Mouse (Mus musculus) embryo, embryonic 10.5 days (tissue): ENCODE measurements around the gene Gm9747.
A peak's percentile ranks its signal among the peaks of the same experiment; 100 is the strongest.

ENCODE experiments used
- DNase-seq: peaks from one replicate; pipeline ENCODE4 v3.0.0-alpha.2; 2015; ENCODE audit warnings: low spot score

Gene Gm9747

DNA sequence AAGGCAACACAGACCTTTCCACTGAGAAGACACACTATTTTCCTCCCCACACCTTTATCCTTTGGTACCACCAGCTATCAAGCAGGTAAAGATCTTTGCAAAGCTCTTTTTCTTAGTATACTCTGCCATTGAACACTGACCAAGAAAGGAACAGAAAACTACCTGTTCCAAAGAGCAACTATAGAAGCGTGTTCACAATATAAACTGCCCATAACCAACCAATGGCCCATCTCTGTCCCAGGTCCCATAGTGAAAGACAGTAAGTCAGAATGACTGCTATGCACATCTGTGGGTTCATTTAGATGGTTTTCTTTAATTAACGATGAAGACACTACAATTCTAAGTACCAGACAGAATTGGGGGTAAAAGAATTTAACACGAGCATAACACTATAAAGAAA lies at the start of gene Gm9747:
Gm9747 (plus strand) TSS at position 301 of the 400 bp plus-strand sequence.
- no peak for DNase-seq

- no peak for DNase-seq
These were observed 48.9 kb upstream of the Gm9747 start for GRCm38 (mm10) chr1:82183913-82184442.

- no peak for DNase-seq
These were observed 44.2 kb upstream of the Gm9747 start for GRCm38 (mm10) chr1:82188549-82189231.

DNA sequence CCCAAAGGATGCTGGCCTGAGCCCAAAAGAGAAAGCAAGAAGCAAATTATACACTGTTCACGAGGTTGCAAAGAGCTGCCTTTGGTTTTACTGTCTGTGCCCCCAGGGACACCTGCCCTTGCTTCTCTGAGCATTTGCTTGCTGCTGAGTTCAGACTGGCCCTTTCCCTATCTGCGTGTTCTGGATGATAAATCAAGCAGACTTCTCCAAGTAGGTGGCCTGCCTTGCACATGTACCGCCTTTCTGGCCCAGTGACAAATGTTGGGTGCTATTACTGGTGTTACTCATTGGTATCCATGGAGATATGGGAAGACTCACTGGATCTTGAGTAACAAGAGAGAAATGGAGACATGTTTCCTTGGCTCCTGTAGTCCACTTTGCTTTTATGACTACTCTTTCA lies 43.4 kb upstream of the Gm9747 start:
- DNase-seq = no peak

DNA sequence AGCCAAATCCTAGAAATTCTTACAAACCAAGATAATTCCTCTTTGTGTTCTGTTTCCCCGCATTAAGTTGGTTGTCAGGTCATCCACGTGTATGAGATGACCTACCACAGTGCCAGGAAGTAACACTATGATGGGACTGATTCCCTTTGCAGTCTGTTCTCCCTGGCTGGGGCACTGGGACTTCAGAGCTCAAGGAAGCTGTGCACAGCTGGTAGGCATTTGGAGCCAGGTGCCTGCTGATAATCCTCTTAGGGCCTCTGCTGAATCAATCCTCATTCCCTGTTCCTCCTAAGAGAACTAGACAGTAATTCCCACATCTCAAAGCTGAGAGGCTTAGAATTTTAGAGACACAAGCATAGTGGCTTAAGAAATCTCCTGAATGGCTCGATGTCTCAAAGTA lies 41.3 kb upstream of the Gm9747 start:
- DNase-seq = no peak

DNA sequence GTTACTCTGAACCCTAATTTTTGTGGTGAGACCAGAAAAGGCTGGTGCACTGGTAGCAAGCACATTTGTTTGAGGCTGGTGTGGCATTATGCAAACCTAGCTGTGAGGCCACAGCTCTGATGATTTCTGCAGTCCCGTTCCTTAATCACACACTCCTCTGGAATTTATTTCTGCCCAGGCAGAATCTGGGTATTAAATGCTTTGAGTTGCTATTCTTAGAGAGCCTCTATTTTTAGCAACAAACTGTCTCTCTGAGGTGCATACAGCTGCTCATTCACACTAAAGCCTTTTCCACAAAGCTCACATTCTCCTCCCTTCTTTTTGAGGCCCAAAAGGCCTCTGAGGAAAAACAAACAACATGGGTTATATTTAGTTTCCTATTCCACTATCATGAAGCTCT lies 33.0 kb upstream of the Gm9747 start:
- DNase-seq = no peak

DNA sequence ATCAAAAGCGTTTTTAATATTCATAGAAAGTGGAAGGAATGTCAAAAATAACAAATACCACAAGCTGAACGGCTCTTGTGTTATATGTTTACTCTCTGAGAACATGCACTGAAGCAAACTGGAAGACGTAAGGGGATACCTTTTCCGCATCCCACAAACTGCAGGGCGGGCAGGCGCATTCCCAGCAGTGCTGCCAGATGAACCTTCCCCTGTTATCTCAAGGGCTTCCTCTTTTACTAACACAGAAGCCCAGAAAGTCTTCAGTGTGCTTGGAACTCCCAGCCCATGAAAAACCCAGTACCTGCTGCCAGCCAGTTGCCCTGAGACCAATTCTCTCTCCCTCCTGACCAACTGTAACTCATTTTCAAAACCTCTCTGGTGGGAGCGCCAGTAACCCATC lies 32.3 kb upstream of the Gm9747 start:
- DNase-seq = no peak

DNA sequence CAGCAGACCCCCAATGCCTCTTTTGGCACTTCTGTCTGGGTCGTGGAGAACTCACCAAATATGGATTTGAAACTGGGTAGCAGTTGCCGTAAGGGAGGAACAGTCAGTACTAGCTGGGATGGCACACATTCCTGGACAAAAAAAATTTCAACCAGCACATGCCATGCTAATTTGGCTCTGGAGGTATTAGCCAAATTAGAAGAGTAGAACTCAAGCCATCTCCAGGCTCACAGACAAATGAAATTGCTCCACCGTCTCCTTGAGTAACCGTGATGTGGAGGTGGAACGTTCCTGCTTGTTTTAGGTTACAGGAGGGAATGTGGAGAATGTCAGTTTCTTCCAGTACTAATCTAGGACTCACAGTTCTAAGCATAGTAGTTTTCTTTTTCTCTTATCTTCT lies 25.4 kb upstream of the Gm9747 start:
- no peak for DNase-seq

DNA sequence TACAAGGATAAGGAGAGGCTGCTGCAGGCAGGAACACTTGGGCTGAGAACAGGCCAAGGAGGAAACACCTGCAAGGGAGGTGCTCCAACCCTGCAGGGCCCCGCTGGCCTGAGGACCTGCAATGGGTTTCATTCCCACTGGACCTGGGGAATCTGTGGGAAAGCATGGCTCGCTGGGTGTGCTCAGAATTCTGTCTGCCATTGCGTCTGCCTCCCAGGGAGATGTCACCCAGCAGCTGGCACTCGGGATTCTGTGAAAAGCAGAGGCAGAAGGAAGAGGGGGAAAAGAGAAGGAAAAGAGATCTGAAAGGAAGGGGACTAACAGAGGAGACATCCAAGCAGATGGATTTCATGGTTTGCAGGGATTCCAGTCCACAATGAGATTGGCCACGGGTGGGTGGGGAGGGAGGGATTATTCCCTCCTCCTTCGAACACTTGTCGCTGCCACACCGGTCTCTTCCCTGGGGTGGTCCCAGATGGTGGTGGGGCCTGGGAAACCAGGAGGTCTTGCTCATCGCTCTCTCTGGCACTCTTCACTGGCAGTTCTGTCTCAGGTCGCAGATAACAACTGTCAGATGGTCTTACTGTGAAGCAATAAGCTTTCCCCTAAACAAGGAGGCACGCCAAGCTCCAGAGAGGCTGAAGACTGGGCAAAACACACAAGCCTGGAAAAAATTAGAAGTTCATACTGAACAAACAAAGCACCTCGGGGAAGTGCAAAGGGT lies 12.1 kb upstream of the Gm9747 start:
- DNase-seq = peak; percentile 14

- no peak for DNase-seq
These were observed 11.4 kb upstream of the Gm9747 start for GRCm38 (mm10) chr1:82221462-82221861.

GRCm38 (mm10) chr1:82223042-82223795 lies 9.7 kb upstream of the Gm9747 start:
- DNase-seq = no peak

- DNase-seq = no peak
These were observed 4.1 kb upstream of the Gm9747 start for GRCm38 (mm10) chr1:82228841-82229240.

GRCm38 (mm10) chr1:82234616-82235015 lies 1.7 kb downstream of the Gm9747 start:
- no peak for DNase-seq

DNA sequence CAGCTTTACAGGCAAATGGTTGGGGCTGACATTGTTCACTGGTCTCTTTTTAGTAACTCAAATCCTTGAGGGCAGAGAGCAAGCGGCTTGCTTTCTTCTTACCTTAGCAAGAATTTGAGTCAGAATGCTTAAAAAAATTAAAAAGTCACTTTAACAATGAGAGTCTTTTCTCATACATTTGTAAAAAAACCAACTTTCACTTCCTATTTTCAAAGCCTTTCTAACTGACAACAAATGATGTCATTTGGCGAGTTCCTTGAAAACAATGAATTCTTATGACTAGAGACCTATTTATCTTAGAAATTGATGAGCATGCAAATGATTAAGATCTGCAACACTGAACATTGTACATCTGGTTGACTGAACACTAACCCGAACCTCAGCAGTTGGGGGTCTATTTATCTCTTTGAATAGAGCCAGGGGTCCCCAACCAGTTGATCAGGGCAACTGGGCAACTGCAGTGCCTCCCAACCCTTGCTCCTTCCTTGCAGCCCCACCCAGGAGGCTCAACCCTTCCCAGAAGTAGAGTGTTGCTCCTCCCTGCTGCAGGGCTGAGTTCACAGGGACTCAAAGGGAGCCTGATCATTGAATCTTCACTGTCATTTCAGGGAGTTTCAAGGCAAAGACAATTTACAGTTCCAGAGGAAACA lies 2.7 kb downstream of the Gm9747 start:
- DNase-seq = no peak

- DNase-seq = no peak
These were observed 5.3 kb downstream of the Gm9747 start for GRCm38 (mm10) chr1:82238245-82238644.

DNA sequence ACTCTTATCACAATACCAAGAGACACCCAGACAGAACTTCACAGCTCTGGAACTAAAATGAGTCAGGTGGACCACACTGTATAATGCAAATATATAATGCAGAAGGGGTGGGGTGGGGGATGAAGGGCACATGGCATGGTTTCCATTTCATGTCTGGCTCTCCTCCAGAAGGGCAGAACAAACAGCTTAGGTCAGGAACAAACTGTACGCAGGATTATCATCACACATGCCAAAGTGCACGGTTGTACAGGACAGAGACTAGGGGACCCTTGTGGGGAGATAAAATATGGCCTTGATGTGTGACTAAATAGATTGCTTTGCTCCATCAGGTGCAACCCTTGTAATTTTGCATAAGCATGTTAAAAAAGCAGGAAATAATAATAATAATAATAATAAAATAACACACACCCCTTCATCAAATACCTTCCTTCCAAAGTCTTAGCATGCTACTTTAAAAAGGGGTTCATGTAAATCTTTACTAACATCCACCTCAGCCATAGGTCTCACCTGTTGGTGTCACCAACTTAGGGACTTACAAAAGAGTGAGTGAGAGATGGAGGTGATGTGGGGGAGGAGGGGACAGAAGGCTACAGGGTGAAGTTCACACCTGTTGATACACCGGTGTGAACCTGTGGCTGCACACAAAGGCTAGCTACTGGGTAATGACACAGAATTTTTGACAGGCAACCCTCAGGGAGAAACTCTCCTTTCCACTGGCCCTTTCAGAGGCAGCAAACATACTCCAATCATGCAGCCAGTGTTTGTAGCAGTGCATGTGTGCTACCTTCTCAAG lies 6.7 kb downstream of the Gm9747 start:
- no peak for DNase-seq

- DNase-seq = no peak
These were observed 10.4 kb downstream of the Gm9747 start for GRCm38 (mm10) chr1:82243260-82243825.

DNA sequence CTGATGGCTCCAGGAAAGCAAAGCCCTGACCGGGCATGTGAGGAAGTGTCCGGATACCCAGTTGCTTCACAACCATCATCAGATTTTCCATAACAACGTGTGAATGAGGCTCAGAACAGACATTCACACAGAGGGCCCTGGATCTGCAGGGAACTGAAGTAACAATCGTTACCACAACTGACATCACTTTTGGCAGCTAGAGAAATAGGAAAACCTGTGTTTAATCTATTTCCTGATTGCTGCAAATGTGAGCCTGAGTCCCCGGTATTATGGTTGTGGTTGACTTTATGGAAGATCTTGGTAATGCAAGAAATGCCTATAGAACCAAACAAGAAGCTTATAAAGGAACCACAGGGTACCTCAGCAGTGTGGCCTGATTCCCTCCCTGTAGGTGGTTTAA lies 12.1 kb downstream of the Gm9747 start:
- DNase-seq = no peak

GRCm38 (mm10) chr1:82247221-82247951 lies 14.5 kb downstream of the Gm9747 start:
- no peak for DNase-seq

DNA sequence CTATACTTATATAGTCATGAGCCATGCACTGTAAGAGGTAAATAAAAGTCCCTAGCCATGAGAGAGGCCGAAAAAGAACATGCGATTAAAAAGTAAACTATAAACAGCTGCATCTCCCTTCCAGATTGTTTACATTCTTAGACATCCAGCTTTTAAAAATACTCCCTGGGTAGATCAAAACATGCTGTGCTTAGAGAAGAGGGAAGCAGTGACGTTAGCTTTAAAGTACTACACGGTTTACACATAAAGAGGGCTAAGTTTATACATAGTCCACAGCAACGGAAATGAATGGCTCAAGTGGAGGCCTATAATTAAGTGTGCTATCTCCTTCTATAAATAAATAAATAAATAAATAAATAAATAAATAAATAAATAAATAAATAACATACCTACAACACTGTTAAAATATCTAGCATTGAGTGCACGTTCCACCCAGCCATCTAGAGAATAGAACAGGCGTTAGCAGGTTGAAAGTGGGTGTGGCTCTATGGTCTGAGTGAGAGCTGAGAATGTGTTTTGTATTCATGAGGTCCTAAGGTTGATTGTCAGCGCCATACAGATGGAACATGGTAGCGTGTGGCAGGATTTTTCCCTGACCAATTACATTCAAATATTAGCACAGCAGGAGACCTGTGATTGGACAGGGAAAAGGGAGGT lies 21.0 kb downstream of the Gm9747 start:
- no peak for DNase-seq
